Mouse (Mus musculus) myocyte (in vitro differentiated cells): ENCODE data around the gene Ess2. TPM values are rescaled to one million over a fixed set of nuclear protein-coding genes. Genes with fewer than 3 reads are reported as not detected.

Source experiments
- H3K27me3 ChIP-seq: one replicate; pipeline ENCODE4 v1.6.1; 2011; ENCODE audit not compliant: control insufficient read depth, insufficient read depth, insufficient read length
- H3K36me3 ChIP-seq: one replicate; pipeline ENCODE4 v1.6.1; 2011; ENCODE audit not compliant: control insufficient read depth, insufficient read depth
- H3K4me2 ChIP-seq: one replicate; pipeline ENCODE4 v1.6.1; 2011; ENCODE audit warnings: low read depth, control low read depth
- H3K4me3 ChIP-seq: one replicate; pipeline ENCODE4 v1.5.1; 2011; ENCODE audit warnings: mild to moderate bottlenecking, control low read depth, moderate library complexity
- H3K79me2 ChIP-seq: one replicate; pipeline ENCODE4 v1.6.1; 2011; ENCODE audit not compliant: control insufficient read depth, insufficient read depth
- H3ac ChIP-seq: one replicate; pipeline ENCODE4 v1.6.1; 2011; ENCODE audit not compliant: control insufficient read depth, insufficient read length
- CEBPB ChIP-seq: IDR thresholded peaks from 2 replicates; pipeline ENCODE4 v1.6.1; 2011; ENCODE audit warnings: mild to moderate bottlenecking, moderate library complexity; ENCODE audit not compliant: poor library complexity, insufficient read depth, severe bottlenecking
- E2F4 ChIP-seq: IDR thresholded peaks from one replicate; pipeline ENCODE4 v1.6.1; 2011; ENCODE audit warnings: mild to moderate bottlenecking, control low read depth, moderate library complexity; ENCODE audit not compliant: insufficient read depth
- MAX ChIP-seq: IDR thresholded peaks from one replicate; pipeline ENCODE4 v1.6.1; 2011; ENCODE audit warnings: low read depth, mild to moderate bottlenecking, control low read depth
- MYOD1 ChIP-seq, 3 experiments: IDR thresholded peaks; one replicate each; pipeline ENCODE4 v1.6.1; 2011; ENCODE audit warnings: control low read depth in 2 of 3, low read depth in 2 of 3, mild to moderate bottlenecking in 2 of 3, moderate library complexity in 1 of 3; ENCODE audit not compliant: insufficient read length in 2 of 3, control insufficient read depth in 1 of 3
- MYOG ChIP-seq, 3 experiments: IDR thresholded peaks; one replicate each; pipeline ENCODE4 v1.6.1; 2011; ENCODE audit warnings: control low read depth in 2 of 3, low read depth in 2 of 3, mild to moderate bottlenecking in 2 of 3; ENCODE audit not compliant: insufficient read length in 2 of 3, control insufficient read depth in 1 of 3, insufficient read depth in 1 of 3
- POLR2A ChIP-seq: IDR thresholded peaks from one replicate; pipeline ENCODE4 v1.6.1; 2011; ENCODE audit warnings: low read depth, mild to moderate bottlenecking, control low read depth, moderate library complexity; ENCODE audit not compliant: insufficient read length
- POLR2AphosphoS2 ChIP-seq: IDR thresholded peaks from one replicate; pipeline ENCODE4 v1.6.1; 2011; ENCODE audit warnings: low read depth, control low read depth; ENCODE audit not compliant: insufficient read length
- REST ChIP-seq: IDR thresholded peaks from one replicate; pipeline ENCODE4 v1.6.1; 2011; ENCODE audit warnings: mild to moderate bottlenecking, control low read depth, moderate library complexity; ENCODE audit not compliant: insufficient read depth, insufficient read length
- SRF ChIP-seq: IDR thresholded peaks from one replicate; pipeline ENCODE4 v1.6.1; 2011; ENCODE audit warnings: low read depth; ENCODE audit not compliant: control insufficient read depth, insufficient read length
- TCF12 ChIP-seq: IDR thresholded peaks from one replicate; pipeline ENCODE4 v1.6.1; 2011; ENCODE audit warnings: mild to moderate bottlenecking, control low read depth; ENCODE audit not compliant: poor library complexity, insufficient read depth, severe bottlenecking
- TCF3 ChIP-seq: IDR thresholded peaks from one replicate; pipeline ENCODE4 v1.6.1; 2011; ENCODE audit warnings: low read depth, control low read depth; ENCODE audit not compliant: insufficient read length
- USF1 ChIP-seq: IDR thresholded peaks from one replicate; pipeline ENCODE4 v1.6.1; 2011; ENCODE audit warnings: low read depth, mild to moderate bottlenecking, control low read depth, moderate library complexity
- polyA plus RNA-seq: library from polyadenylated mRNA; unstranded; fragments of >200 nt; fragmentation: generic; extraction: Trizol; gene quantifications from one replicate; pipeline ENCODE4 v1.2.1, GENCODE M21; 2012; ENCODE audit warnings: missing spikeins

Gene Ess2
- polyA plus RNA-seq, 1 experiment = 17.4 TPM

DNA sequence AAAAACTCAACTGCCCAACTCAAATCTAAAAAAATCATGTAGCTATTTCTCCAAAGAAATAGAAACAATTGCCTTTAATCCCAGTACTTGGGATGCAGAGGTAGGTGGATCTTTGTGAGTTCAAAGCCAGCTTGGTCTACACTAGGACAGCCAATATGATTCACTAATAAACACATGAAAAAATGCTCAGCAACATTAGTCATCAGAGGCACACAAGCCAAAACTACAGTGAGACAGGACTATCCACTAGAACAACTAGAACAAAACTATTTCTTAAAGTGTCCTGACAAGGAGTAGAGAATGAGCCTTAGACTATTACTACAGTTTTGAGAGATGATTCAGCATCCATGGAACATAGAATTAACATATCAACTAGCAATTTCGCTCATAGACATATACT, 35.1 kb downstream of the Ess2 start:
- no peak overlapping the region for H3K4me3 ChIP-seq
- H3K36me3 ChIP-seq = no peaks in the 10 kb centered on the region
- H3K27me3 ChIP-seq = no peaks in the 10 kb centered on the region
- TF ChIP-seq TCF3 (no peak), MAX (no peak)
- H3ac ChIP-seq = no peak overlapping the region
- H3K4me2 ChIP-seq = no peak overlapping the region
- H3K79me2 ChIP-seq = peaks cover 68% of the 10 kb centered on the region

DNA sequence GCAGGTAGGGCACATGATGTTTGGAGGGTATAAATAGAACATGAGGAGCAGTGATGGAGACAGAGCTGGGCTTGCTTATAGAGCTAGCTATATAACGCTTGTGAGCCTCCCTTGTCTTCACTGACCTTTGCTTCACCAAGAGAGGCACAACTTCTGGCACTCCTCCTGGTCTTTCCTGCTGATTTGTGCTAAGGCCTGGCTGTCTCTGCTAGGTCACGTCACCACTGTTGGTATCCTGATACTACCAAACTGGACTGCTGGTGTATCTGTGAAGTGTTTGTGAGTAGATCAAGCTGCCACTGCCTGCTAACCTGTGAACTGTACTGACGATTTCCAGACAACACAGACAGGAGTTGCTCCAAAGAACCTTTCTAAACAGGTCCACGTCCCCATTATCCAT, 36.0 kb downstream of the Ess2 start:
- Histone ChIP-seq H3K4me3 (no peak overlapping the region), H3K27me3 (no peaks in the 10 kb centered on the region), H3K4me2 (no peak overlapping the region), H3ac (no peak overlapping the region), H3K36me3 (no peaks in the 10 kb centered on the region), H3K79me2 (peaks cover 59% of the 10 kb centered on the region)
- TF ChIP-seq MYOD1 (IDR thresholded peaks at IDR 0.05; ENCODE audit: control insufficient read depth in 1 of 3, insufficient read length in 2 of 3, low read depth in 2 of 3) = no peak
- TF ChIP-seq TCF3 = no peak
- TF ChIP-seq POLR2AphosphoS2 = no peak
- TF ChIP-seq USF1 = no peak
- TF ChIP-seq TCF12 = no peak
- TF ChIP-seq MAX = no peak
- no peak for TF ChIP-seq POLR2A
- no peak for TF ChIP-seq CEBPB
- no peak for TF ChIP-seq E2F4
- TF ChIP-seq MYOG (IDR thresholded peaks at IDR 0.05; ENCODE audit: control insufficient read depth in 1 of 3, insufficient read depth in 1 of 3, insufficient read length in 2 of 3, low read depth in 2 of 3) = no peak
- TF ChIP-seq REST = no peak
- no peak for TF ChIP-seq SRF

GRCm38 (mm10) chr16:17872995-17873394, 38.2 kb downstream of the Ess2 start:
- Histone ChIP-seq H3K4me3 (no peak overlapping the region), H3ac (no peak overlapping the region), H3K79me2 (peaks cover 41% of the 10 kb centered on the region), H3K4me2 (no peak overlapping the region), H3K36me3 (no peaks in the 10 kb centered on the region), H3K27me3 (no peaks in the 10 kb centered on the region)
- TF ChIP-seq E2F4 (no peak), MAX (no peak), MYOD1 (IDR thresholded peaks at IDR 0.05; ENCODE audit: control insufficient read depth in 1 of 3, insufficient read length in 2 of 3, low read depth in 2 of 3) (no peak), POLR2AphosphoS2 (no peak), TCF12 (no peak), REST (no peak), USF1 (no peak), SRF (no peak)

- peaks cover 23% of the 10 kb centered on the region for H3K79me2 ChIP-seq
- no peak overlapping the region for H3K4me3 ChIP-seq
- H3ac ChIP-seq = no peak overlapping the region
- H3K36me3 ChIP-seq = no peaks in the 10 kb centered on the region
- no peak overlapping the region for H3K4me2 ChIP-seq
- TF ChIP-seq POLR2AphosphoS2 = no peak
- TF ChIP-seq MYOG (IDR thresholded peaks at IDR 0.05; ENCODE audit: control insufficient read depth in 1 of 3, insufficient read depth in 1 of 3, insufficient read length in 2 of 3, low read depth in 2 of 3) = no peak
- no peak for TF ChIP-seq MAX
- no peak for TF ChIP-seq MYOD1 (IDR thresholded peaks at IDR 0.05; ENCODE audit: control insufficient read depth in 1 of 3, insufficient read length in 2 of 3, low read depth in 2 of 3)
- no peak for TF ChIP-seq USF1
- no peak for TF ChIP-seq SRF
- no peak for TF ChIP-seq REST
- TF ChIP-seq CEBPB = no peak
- no peak for TF ChIP-seq E2F4
- no peak for TF ChIP-seq TCF12
- TF ChIP-seq TCF3 = no peak
- TF ChIP-seq POLR2A = no peak
- no peaks in the 10 kb centered on the region for H3K27me3 ChIP-seq
These were observed 39.9 kb downstream of the Ess2 start for GRCm38 (mm10) chr16:17871248-17871647.

DNA sequence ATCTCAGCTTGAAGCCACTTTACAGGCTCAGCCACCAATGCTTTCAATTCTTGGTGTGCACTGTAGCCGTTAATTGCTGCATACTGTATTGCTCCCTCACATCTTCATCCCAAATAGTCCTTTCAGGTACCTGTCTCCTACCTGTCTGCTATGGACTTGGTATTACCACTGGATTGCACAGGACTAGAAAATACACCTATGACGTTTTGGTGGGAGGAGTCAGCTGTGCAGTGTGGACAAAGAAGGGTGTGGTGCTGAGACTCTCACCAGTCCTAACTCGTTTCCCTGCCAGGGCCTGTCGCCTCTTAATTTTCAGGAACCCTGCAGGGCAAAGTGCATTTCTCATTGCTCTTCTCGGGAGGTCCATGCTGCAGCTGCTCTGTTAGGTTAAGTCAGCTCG, 45.4 kb downstream of the Ess2 start:
- H3K4me3 ChIP-seq = no peak overlapping the region
- H3K36me3 ChIP-seq = no peaks in the 10 kb centered on the region
- no peak overlapping the region for H3K4me2 ChIP-seq
- peaks cover 4% of the 10 kb centered on the region for H3K79me2 ChIP-seq
- H3K27me3 ChIP-seq = no peaks in the 10 kb centered on the region
- no peak for TF ChIP-seq USF1
- TF ChIP-seq TCF12 = no peak
- no peak for TF ChIP-seq MYOG (IDR thresholded peaks at IDR 0.05; ENCODE audit: control insufficient read depth in 1 of 3, insufficient read depth in 1 of 3, insufficient read length in 2 of 3, low read depth in 2 of 3)
- no peak for TF ChIP-seq CEBPB
- TF ChIP-seq POLR2AphosphoS2 = no peak
- TF ChIP-seq MAX = no peak
- TF ChIP-seq MYOD1 (IDR thresholded peaks at IDR 0.05; ENCODE audit: control insufficient read depth in 1 of 3, insufficient read length in 2 of 3, low read depth in 2 of 3) = no peak
- TF ChIP-seq TCF3 = no peak
- no peak for TF ChIP-seq REST
- no peak for TF ChIP-seq SRF
- TF ChIP-seq POLR2A = no peak
- no peak for TF ChIP-seq E2F4
- H3ac ChIP-seq = no peak overlapping the region
